Comparison of ENCODE assay signal across 15 mouse cellular contexts in genomic region chr11:80778157-80778556, GRCm38 (mm10). TPM values are rescaled to one million over a fixed set of nuclear protein-coding genes. Genes with fewer than 3 reads are reported as not detected.
DNase-seq lines count a peak whose midpoint lies in the region; ATAC-seq and TF ChIP-seq lines count a peak whose summit lies in the region.
"Had no signal": no experiment of that assay in that cellular context is flagged by ENCODE, and none has a peak within 500 bp of the region (broad histone marks: within the 10 kb centered on the region; RNA-seq: fewer than 3 reads in every experiment).

No protein-coding gene starts in this region.

- no peak for TF ChIP-seq CTCF in hindbrain, postnatal 0 days (IDR thresholded peaks at IDR 0.05; ENCODE audit: low read depth)
- no peak for TF ChIP-seq CTCF in brain, embryonic 14.5 days (IDR thresholded peaks at IDR 0.05; ENCODE audit: borderline replicate concordance, extremely low read depth, insufficient read depth, insufficient read length)

- H3K27ac ChIP-seq in hindbrain, embryonic 11.5 days (ENCODE audit: low read depth, low read length): no peak overlapping the region
- no peak overlapping the region for H3K27ac ChIP-seq in hindbrain, postnatal 0 days
- H3K27ac ChIP-seq in liver, embryonic 16.5 days (ENCODE audit: low read length): no peak overlapping the region
- H3K27ac ChIP-seq: embryonic facial prominence, embryonic 12.5 days; hindbrain, embryonic 13.5 days; layer of hippocampus, adult 2 months had no signal

- 0 out of 2 replicates have a peak, but pooled peaks cover 2% of the 10 kb centered on the region for H3K4me1 ChIP-seq in hindbrain, embryonic 11.5 days (replicated peaks; ENCODE audit: control insufficient read depth, insufficient read depth, low read length)
- 0 out of 2 replicates have a peak, but pooled peaks cover 3% of the 10 kb centered on the region for H3K4me1 ChIP-seq in hindbrain, postnatal 0 days (ENCODE audit: insufficient read depth, low read length)
- peaks cover 28% of the 10 kb centered on the region for H3K4me1 ChIP-seq in liver, embryonic 16.5 days (ENCODE audit: control insufficient read depth, low read depth, low read length)

- no peak for TF ChIP-seq POLR2A in brain, embryonic 14.5 days (IDR thresholded peaks at IDR 0.05; ENCODE audit: borderline replicate concordance, extremely low read depth, insufficient read depth, insufficient read length, poor library complexity, severe bottlenecking)

- no peaks in the 10 kb centered on the region for H3K36me3 ChIP-seq in hindbrain, embryonic 11.5 days (ENCODE audit: control insufficient read depth, insufficient read depth, low read length)
- H3K36me3 ChIP-seq in hindbrain, postnatal 0 days (ENCODE audit: insufficient read depth, low read length): no peaks in the 10 kb centered on the region
- H3K36me3 ChIP-seq in liver, embryonic 16.5 days (ENCODE audit: control insufficient read depth, insufficient read depth): no peaks in the 10 kb centered on the region
- H3K36me3 ChIP-seq: embryonic facial prominence, embryonic 12.5 days; hindbrain, embryonic 13.5 days had no signal

- no peak overlapping the region for H3K4me3 ChIP-seq in hindbrain, embryonic 11.5 days (ENCODE audit: low read depth, low read length)
- no peak overlapping the region for H3K4me3 ChIP-seq in hindbrain, postnatal 0 days (ENCODE audit: low read length)
- H3K4me3 ChIP-seq in liver, embryonic 16.5 days (ENCODE audit: low read depth, low read length): peak overlapping the region; percentile 43

- WGBS in hindbrain, embryonic 11.5 days: 83% methylated on average over 6 of the region's 6 CpGs
- WGBS in hindbrain, postnatal 0 days: 76% methylated on average over 6 of the region's 6 CpGs
- WGBS in liver, embryonic 16.5 days (ENCODE audit: insufficient replicate concordance): 55% methylated on average over 6 of the region's 6 CpGs

- no peak overlapping the region for H3K9ac ChIP-seq in hindbrain, embryonic 11.5 days (ENCODE audit: low read depth, low read length)
- no peak overlapping the region for H3K9ac ChIP-seq in hindbrain, postnatal 0 days (replicated peaks; ENCODE audit: low read length)
- peak overlapping the region; percentile 20; the same call in 1 of the 2 replicates for H3K9ac ChIP-seq in liver, embryonic 16.5 days (ENCODE audit: low read depth, low read length)
- H3K9ac ChIP-seq: embryonic facial prominence, embryonic 12.5 days; hindbrain, embryonic 13.5 days had no signal

- ATAC-seq in hindbrain, embryonic 11.5 days (ENCODE audit: low FRiP score): no peak
- no peak for ATAC-seq in hindbrain, postnatal 0 days
- ATAC-seq in liver, embryonic 16.5 days (ENCODE audit: low read depth): no peak
- ATAC-seq: CD4-positive, CD25-positive, alpha-beta regulatory T cell, adult 4 months had no signal

- H3K27me3 ChIP-seq in hindbrain, embryonic 11.5 days (ENCODE audit: control insufficient read depth, insufficient read depth, low read length): peaks cover 4% of the 10 kb centered on the region
- H3K27me3 ChIP-seq in hindbrain, postnatal 0 days (ENCODE audit: insufficient read depth, low read length): no peaks in the 10 kb centered on the region
- H3K27me3 ChIP-seq in liver, embryonic 16.5 days (ENCODE audit: control insufficient read depth, insufficient read depth, low read depth, low read length): peaks cover 3% of the 10 kb centered on the region; the same call in 1 of the 2 replicates
- H3K27me3 ChIP-seq: embryonic facial prominence, embryonic 12.5 days had no signal

- DNase-seq in hindbrain, embryonic 11.5 days (ENCODE audit: low spot score): peak; percentile 3
- DNase-seq in hindbrain, postnatal 0 days (ENCODE audit: low spot score): no peak
- peak; percentile 47 for DNase-seq in NIH3T3 (ENCODE audit: low read depth)
- peak; percentile 5 for DNase-seq in brain, embryonic 14.5 days (ENCODE audit: low read depth)
- no peak for DNase-seq in frontal cortex, adult 2 months (ENCODE audit: extremely low spot score in 1 of 2, low spot score in 1 of 2)
- DNase-seq in layer of hippocampus, postnatal 10 days (ENCODE audit: low spot score in 2 of 2): no peak
- DNase-seq in ovary, postnatal 10 days (ENCODE audit: low spot score): no peak
- DNase-seq: cerebellum, postnatal 36 days; kidney, adult 9 months; thymus, postnatal 4 days had no signal

- H3K4me2 ChIP-seq in hindbrain, embryonic 11.5 days (replicated peaks; ENCODE audit: low read depth, low read length): no peak overlapping the region
- H3K4me2 ChIP-seq in hindbrain, postnatal 0 days (ENCODE audit: low read depth, low read length): no peak overlapping the region
- H3K4me2 ChIP-seq in liver, embryonic 16.5 days (ENCODE audit: low read depth, low read length): peak overlapping the region; percentile 30

- no peaks in the 10 kb centered on the region for H3K9me3 ChIP-seq in hindbrain, embryonic 11.5 days (ENCODE audit: control insufficient read depth, low read length)
- H3K9me3 ChIP-seq in hindbrain, postnatal 0 days (ENCODE audit: low read length): no peaks in the 10 kb centered on the region
- H3K9me3 ChIP-seq in liver, embryonic 16.5 days (replicated peaks; ENCODE audit: control insufficient read depth, low read length): no peaks in the 10 kb centered on the region
- H3K9me3 ChIP-seq: embryonic facial prominence, embryonic 12.5 days; hindbrain, embryonic 13.5 days had no signal

RNA-seq across cellular contexts. Expression of gene Myo1d, which starts 1.7 kb away (rescaled TPM):
- polyA plus RNA-seq in hindbrain, embryonic 11.5 days (2014; fragmentation: Nextera tagmentation; extraction: Ambion mirVana): 2.9 and 3.6 TPM in 2 replicates
- 1.4 and 2.6 TPM in 2 replicates for total RNA-seq in hindbrain, postnatal 0 days (2014; rRNA removed)
- 1.8 and 2.0 TPM in 2 replicates for polyA plus RNA-seq in hindbrain, postnatal 0 days (2015; fragmentation: Nextera tagmentation; extraction: Ambion mirVana)
- 1.5 and 2.2 TPM in 2 replicates for polyA plus RNA-seq in brain, embryonic 14.5 days (2012; rRNA removed)
- polyA plus RNA-seq in liver, embryonic 16.5 days (2015; fragmentation: Nextera tagmentation; extraction: Ambion mirVana): 10.7 and 12.3 TPM in 2 replicates
- polyA plus RNA-seq in frontal cortex, adult 2 months (2012; rRNA removed): 6.2 and 7.2 TPM in 2 replicates
- total RNA-seq in layer of hippocampus, postnatal 10 days (2021): 1 to 10 TPM; 2.6 to 3.0 TPM

RNA-seq across cellular contexts. Expression of gene Tmem98, which starts 31.8 kb away (rescaled TPM):
- polyA plus RNA-seq in hindbrain, embryonic 11.5 days (2014; fragmentation: Nextera tagmentation; extraction: Ambion mirVana): 79.4 and 80.3 TPM in 2 replicates
- total RNA-seq in hindbrain, postnatal 0 days (2014; rRNA removed): 19.8 and 23.0 TPM in 2 replicates
- 20.0 and 20.6 TPM in 2 replicates for polyA plus RNA-seq in hindbrain, postnatal 0 days (2015; fragmentation: Nextera tagmentation; extraction: Ambion mirVana)
- 28.0 and 36.4 TPM in 2 replicates for polyA plus RNA-seq in brain, embryonic 14.5 days (2012; rRNA removed)
- polyA plus RNA-seq in liver, embryonic 16.5 days (2015; fragmentation: Nextera tagmentation; extraction: Ambion mirVana): 8.4 and 9.9 TPM in 2 replicates
- polyA plus RNA-seq in frontal cortex, adult 2 months (2012; rRNA removed): 15.5 and 18.4 TPM in 2 replicates
- 1 to 10 TPM; 5.8 to 6.3 TPM for total RNA-seq in layer of hippocampus, postnatal 10 days (2021)
- polyA plus RNA-seq: CD4-positive, CD25-positive, alpha-beta regulatory T cell, adult 4 months had no signal

Comparison
In these comparisons a context has a peak if more than half of its experiments do, and no peak if none do; other contexts are left out.
1. DNase-seq: peak in hindbrain, embryonic 11.5 days (single experiment), NIH3T3 (single experiment) and brain, embryonic 14.5 days (single experiment); none in hindbrain, postnatal 0 days (single experiment), frontal cortex, adult 2 months (0 of 2), layer of hippocampus, postnatal 10 days (0 of 2) and ovary, postnatal 10 days (single experiment).